Mouse (Mus musculus) embryonic fibroblast, embryonic 13.5 days (primary cell): ENCODE results near the gene Vmn1r4. TPM values are rescaled to one million over a fixed set of nuclear protein-coding genes. Genes with fewer than 3 reads are reported as not detected.

ENCODE experiments used
- H3K27ac ChIP-seq: 2 replicates; pipeline ENCODE4 v1.5.1; 2012; ENCODE audit warnings: low read length, control low read depth, inconsistent platforms; ENCODE audit not compliant: insufficient read depth
- H3K4me1 ChIP-seq: 2 replicates; pipeline ENCODE4 v1.6.1; 2011; ENCODE audit warnings: low read length; ENCODE audit not compliant: control insufficient read depth, insufficient read depth
- H3K4me3 ChIP-seq: 2 replicates; pipeline ENCODE4 v1.5.1; 2011; ENCODE audit warnings: mild to moderate bottlenecking, control low read depth, low read length; ENCODE audit not compliant: insufficient read depth
- CTCF ChIP-seq: IDR thresholded peaks from 2 replicates; pipeline ENCODE4 v1.5.1; 2011; ENCODE audit warnings: mild to moderate bottlenecking, control low read depth, low read length, moderate library complexity, borderline replicate concordance; ENCODE audit not compliant: insufficient read depth
- POLR2A ChIP-seq: IDR thresholded peaks from 2 replicates; pipeline ENCODE4 v1.6.1; 2011; ENCODE audit warnings: low read depth, mild to moderate bottlenecking, control low read depth, low read length, moderate library complexity
- polyA plus RNA-seq: library from polyadenylated mRNA; stranded (reverse); fragments of >200 nt; gene quantifications from 2 replicates; pipeline ENCODE4 v1.2.4, GENCODE M21; 2011; ENCODE audit warnings: low read depth; ENCODE audit not compliant: missing spikeins, insufficient read length

The Vmn1r4 gene
- polyA plus RNA-seq, 1 experiment: not detected

- TF ChIP-seq CTCF: no peak
- no peak for TF ChIP-seq POLR2A
- H3K4me3 ChIP-seq: no peak overlapping the region
- no peaks in the 10 kb centered on the region for H3K4me1 ChIP-seq
- no peak overlapping the region for H3K27ac ChIP-seq
Measured at GRCm38 (mm10) chr6:56913092-56913858, 10.5 kb upstream of the Vmn1r4 start.

- TF ChIP-seq CTCF (no peak), POLR2A (no peak)
- Histone ChIP-seq H3K4me1 (no peaks in the 10 kb centered on the region), H3K4me3 (no peak overlapping the region), H3K27ac (no peak overlapping the region)
Measured at GRCm38 (mm10) chr6:56916279-56916678, 7.5 kb upstream of the Vmn1r4 start.

- TF ChIP-seq CTCF (no peak), POLR2A (no peak)
- H3K4me3 ChIP-seq: no peak overlapping the region
- H3K27ac ChIP-seq: no peak overlapping the region
- H3K4me1 ChIP-seq: no peaks in the 10 kb centered on the region
Measured at GRCm38 (mm10) chr6:56917578-56918368, 6.0 kb upstream of the Vmn1r4 start.

- no peaks in the 10 kb centered on the region for H3K4me1 ChIP-seq
- no peak overlapping the region for H3K4me3 ChIP-seq
- no peak overlapping the region for H3K27ac ChIP-seq
- TF ChIP-seq POLR2A (no peak), CTCF (no peak)
Measured at GRCm38 (mm10) chr6:56919330-56920044, 4.3 kb upstream of the Vmn1r4 start.

- TF ChIP-seq POLR2A (no peak), CTCF (no peak)
- no peaks in the 10 kb centered on the region for H3K4me1 ChIP-seq
- no peak overlapping the region for H3K27ac ChIP-seq
- no peak overlapping the region for H3K4me3 ChIP-seq
Measured at GRCm38 (mm10) chr6:56920222-56921092, 3.4 kb upstream of the Vmn1r4 start.

- H3K4me1 ChIP-seq: no peaks in the 10 kb centered on the region
- peak overlapping the region; percentile 82 for H3K4me3 ChIP-seq
- no peak overlapping the region for H3K27ac ChIP-seq
- TF ChIP-seq CTCF (no peak), POLR2A (no peak)
Measured at GRCm38 (mm10) chr6:56923331-56923725, 487 bp upstream of the Vmn1r4 start.

GRCm38 (mm10) chr6:56931648-56932415, 8.0 kb downstream of the Vmn1r4 start:
- H3K27ac ChIP-seq: no peak overlapping the region
- TF ChIP-seq POLR2A (no peak), CTCF (no peak)
- H3K4me3 ChIP-seq: no peak overlapping the region
- no peaks in the 10 kb centered on the region for H3K4me1 ChIP-seq

- no peak for TF ChIP-seq CTCF
- no peak for TF ChIP-seq POLR2A
- Histone ChIP-seq H3K4me1 (no peaks in the 10 kb centered on the region), H3K27ac (no peak overlapping the region), H3K4me3 (no peak overlapping the region)
Measured at GRCm38 (mm10) chr6:56932464-56932863, 8.6 kb downstream of the Vmn1r4 start.

- Histone ChIP-seq H3K4me1 (no peaks in the 10 kb centered on the region), H3K4me3 (no peak overlapping the region), H3K27ac (no peak overlapping the region)
- TF ChIP-seq POLR2A (no peak), CTCF (no peak)
Measured at GRCm38 (mm10) chr6:56934366-56934765, 10.6 kb downstream of the Vmn1r4 start.
